Mouse (Mus musculus) T-helper 17 cell (primary cell): Measurements from ENCODE around the gene Muc16.

ENCODE experiments used
- in situ Hi-C, 2 experiments: fragments of 300-600 bp; cut with MboI, MseI; formaldehyde crosslinking; loops; 1 replicate in 1 of 2; 2 replicates in 1 of 2; pipeline ENCODE4 v1.15.1; 2025; ENCODE audit warnings: high pct_unique_total_duplicates in 2 of 2

Muc16 gene

DNA sequence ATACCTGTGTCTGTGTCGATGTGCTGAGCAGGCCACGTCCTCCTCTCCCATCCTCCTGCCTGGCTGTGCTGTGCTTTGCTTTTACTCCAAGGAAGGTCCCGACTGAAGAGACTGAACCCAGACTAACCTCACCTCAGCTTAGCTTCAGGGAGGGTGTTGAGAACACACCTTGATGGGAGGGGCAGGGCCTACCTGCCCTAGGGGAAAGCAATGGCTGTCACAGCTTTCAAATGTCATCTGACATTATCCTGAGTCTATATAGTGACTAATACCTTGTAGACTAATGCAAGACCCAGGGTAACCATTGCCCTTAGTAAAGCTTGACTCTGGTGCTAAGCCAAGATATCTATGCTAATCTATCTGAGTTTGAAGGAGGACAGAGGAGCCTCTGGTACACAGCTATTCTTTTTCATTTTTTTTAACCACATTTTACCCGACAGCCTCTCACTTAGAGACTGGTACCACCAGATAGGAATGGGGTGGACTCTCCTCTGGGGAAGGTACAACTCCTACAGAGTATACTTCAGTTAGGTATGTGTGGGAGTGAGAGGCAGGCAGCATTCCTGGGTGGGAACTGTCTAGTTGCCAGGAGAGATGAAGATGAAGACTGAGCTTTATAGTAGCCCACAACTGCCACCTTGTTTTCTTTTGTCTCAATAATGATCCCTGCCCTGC is at the start of gene Muc16:
TSS of gene Muc16 (minus strand) at position 51 of the 675 bp plus-strand sequence.
- in situ Hi-C loops, result no loop called here

DNA sequence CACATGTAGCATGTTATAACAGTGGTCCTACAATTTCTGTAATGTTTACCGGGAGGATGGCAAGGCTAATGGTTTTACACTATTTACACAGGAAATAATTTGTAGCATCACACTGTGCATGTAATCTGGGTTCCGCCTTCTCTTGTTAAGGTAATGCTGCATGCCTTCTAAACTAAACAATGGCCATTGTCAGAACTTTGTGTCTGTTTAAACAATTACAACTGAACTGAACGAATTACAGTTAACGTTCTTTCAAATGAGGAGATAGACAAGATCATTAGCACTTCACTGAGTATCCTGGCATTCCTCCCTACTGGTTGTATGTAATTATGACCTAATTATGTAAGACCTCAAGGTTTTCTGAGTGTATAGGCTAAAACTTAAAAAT is 48.4 kb upstream of the Muc16 start:
- in situ Hi-C loops, result no loop called here

DNA sequence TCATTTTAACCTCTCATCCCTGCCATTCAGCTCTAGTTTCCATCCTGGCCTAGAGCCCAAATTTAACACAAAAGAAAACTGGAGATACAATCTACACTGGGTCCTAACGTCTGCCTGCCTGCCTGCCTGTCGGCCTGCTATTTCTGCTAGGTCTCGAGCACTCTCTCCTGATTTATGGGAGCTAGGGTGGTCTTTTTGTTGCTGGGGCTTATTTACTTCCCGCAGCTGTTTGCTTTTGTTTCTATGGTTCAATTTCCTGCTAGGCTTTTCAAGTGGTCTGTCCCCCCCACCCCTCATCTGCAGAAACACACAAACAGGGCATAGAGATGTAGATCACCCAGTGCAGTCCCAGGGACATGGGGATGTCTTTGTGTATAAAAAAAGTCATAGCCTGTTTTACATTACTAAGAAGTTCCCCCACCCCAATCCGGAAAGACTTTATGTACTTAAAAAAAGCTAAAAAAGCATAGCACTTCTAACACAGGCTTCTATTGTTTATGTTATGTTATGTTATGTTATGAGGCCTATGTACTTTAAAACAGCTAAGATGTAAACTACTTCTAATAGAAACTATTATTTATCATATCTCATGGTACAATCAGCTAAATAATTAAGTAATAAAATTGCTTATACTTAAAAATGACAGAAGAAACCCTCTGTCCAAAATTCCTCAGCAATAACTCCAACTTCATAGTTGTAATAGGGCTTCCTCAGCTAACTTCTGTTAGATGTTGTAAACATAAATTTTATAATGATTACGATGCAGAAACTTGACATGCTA is 47.8 kb upstream of the Muc16 start:
- in situ Hi-C loops, result no loop called here

DNA sequence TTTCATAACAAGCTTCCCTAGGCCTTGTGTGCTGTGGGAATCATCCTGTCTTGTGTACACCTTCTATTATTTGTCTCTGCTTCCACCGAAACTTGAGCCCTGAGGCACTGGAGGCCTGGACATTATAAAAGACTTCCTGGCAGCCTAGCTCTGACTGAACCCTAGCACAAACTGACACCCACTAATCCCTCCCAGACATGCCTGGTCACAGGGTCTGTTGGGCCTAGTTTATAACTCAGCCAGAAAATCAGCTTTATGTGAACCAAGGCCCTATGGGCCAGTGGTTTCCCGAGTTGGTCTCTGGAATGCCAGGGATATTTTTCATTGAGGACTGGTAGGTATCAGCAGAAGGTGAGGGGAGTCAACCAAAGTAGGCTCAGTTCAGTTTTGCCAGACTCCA is 46.7 kb upstream of the Muc16 start:
- in situ Hi-C loops, result no loop called here

DNA sequence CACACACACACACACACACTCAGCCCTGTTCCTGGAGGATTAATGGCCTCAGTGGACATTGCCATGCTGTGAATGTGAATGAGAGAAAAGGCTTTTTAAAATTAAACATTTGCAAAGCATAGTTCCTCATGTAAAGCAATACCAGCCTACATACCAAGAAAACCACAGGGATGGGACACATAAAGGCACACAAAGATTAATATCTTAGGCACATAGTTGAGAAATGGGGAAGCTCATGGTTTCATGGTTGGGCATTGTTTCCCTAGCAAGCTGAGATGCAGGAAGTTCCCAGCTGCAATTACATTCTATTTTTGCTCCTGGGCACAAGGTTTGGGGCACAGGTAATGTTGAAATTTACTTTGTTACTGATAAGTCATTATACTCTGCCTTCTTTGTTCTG is 31.3 kb upstream of the Muc16 start:
- in situ Hi-C loops, result no loop called here

DNA sequence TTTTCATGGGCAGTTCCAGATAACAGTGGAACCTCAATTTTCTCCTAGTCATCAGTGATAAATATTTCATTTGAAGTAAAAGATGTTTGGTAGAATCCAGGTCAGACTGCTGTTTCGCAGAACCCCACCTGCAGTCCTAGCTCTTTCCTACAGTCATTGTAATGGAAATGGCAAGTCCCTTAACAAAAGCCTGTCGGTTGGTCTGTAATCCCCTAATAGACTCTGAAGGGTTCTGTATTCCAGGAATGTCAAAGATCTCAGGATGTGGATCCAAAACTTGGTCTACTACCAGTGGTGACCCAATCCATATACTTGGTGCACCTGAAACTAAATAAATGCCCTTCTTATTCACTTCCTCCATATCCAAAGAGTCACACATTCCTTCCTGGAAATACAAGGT is 76.0 kb downstream of the Muc16 start:
- in situ Hi-C loops, result no loop called here

DNA sequence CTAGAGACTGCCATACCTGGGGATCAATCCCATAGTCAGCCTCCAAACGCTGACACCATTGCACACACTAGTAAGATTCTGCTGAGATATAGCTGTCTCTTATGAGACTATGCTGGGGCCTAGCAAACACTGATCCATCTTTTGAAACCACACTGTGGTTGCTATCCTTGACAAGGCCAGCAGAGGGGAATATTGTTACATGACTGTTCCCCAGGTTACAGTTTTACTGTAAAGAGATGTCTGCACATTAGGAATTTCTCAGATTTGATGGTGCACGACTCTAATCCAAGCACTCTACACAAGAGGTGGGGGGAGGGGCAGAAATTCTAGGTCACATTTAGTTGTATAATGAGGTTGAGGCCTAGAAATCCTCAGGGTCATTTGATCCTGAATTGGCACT is 166.2 kb downstream of the Muc16 start:
- in situ Hi-C loops, result no loop called here

DNA sequence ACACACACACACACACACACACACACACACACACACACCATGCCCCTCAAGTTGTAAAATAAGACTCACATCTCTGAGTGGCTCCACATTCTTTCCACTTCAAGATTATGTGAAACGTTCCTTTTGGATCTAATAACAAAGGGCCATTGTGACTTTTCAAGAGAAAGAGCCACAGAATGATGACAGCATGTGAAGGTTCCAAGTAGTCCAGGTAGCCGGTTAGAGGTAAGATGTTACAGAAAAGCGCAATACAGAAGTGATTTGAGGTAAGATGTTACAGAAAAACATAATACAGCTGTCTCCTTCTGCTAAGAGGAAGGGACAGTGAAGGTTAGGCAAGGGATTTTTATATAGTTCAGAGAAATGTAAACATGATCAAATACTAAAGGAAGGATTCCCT is 196.2 kb downstream of the Muc16 start, which contains the start of the genes Zfp558 and Mbd3l1:
TSS of gene Zfp558 (minus strand) at position 101 of the 400 bp plus-strand sequence.
TSS of gene Mbd3l1 (plus strand) at position 192 of the 400 bp plus-strand sequence.
- in situ Hi-C loops, result loop anchor here in 1 of 2 experiments (10.0 kb wide), 1 partner anchor 193 kb away; no protein-coding TSS in a partner anchor

DNA sequence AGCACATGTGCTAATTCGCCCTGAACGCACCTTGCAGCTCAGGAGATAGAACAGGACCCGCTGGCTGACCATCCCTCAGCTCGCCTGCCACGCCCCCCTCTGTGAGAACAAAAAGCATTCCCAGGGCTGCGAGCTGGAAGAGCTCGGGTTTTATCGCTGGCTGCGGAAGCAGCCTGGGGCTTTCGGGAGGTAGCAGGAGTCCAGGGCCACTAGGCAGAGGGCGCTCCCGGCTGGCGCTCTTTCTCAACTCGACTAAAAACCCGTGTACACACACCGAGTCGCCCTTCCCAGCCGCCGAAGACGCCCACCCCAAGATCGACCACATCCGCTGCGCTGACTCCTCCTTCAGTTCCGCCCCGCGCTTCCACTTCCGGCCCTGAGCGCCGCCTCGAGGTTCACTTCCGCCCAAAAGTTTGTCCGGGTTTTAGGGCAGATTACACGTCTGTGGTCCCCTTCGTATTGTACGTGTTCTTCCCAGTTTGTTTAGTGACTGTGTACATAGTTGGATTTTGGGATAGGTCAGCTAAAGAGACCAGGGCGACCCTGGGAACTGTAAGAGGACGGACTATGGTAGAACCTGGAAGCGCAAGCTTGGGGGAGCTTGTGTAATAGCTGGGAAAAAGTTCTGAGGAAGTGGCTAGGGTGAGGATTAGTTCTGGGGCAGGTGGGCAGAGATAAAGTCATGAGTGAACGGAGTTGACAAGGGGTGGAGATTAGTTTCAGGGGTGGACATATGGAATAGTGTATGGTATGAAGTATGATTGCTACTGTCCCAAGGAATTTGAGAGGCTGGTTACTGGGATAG is 200.8 kb downstream of the Muc16 start:
- in situ Hi-C loops, result loop anchor here (5.0 to 25.0 kb wide), 3 partner anchors 186 to 1139 kb away; partner anchors contain the start of gene Zfp317 (in 1 of the 2)

DNA sequence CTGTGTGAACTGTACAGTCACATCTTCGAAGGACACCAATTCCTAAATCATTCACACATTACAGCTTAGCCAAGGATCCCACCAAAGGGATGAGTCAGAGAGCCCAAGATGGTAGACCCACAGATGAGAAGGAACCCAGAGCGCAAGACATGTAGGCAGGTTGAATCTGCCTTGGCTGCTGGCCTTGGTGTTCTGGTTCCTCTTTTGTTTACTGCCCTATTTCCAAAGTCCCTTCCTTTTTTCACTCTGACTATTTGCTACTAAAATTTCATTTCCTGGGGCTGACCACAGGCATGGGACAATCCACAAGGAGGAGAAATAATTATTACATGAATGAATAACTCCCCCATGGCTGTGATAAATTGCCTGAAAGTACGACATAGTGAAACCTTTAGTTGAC is 206.3 kb downstream of the Muc16 start:
- in situ Hi-C loops, result loop anchor here in 1 of 2 experiments (25.0 kb wide), 1 partner anchor 1144 kb away; the partner anchor contains the start of gene Zfp317

DNA sequence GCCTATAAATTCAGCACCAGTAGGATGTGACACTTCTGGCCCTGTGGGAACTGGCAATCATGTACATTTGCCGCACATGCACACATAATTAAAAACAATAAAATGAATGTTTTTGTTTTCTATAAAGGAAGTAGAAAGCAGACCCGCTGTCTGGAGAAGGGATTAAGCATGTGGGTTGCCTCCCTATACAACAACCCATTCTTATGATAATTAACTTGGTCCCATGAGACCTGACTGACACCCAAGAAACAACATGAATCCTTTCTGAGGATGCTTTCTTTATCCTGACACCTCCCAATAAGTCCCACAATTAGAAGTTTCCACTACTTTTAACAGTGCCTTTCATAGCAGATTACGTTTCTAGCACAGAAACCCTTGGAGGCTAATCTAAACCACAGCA is 207.0 kb downstream of the Muc16 start:
- in situ Hi-C loops, result loop anchor here in 1 of 2 experiments (25.0 kb wide), 1 partner anchor 1145 kb away; the partner anchor contains the start of gene Zfp317

DNA sequence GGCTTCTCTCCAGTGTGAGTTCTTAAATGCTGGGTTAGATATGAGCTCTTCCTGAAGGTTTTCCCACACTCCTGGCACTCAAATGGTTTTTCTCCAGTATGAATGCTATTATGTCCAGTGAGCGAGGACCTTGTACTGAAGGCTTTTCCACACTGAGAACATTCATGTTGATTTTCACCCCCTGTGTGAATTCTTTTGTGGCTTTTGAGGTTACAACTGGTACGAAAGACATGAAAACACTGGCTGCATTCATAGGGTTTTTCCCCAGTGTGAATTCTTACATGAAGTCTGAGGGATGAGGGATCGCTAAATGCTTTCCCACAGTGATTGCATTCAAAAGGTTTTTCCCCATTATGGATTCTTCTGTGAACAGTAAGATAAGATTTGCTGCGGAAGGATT is 217.8 kb downstream of the Muc16 start:
- in situ Hi-C loops, result loop anchor here in 1 of 2 experiments (25.0 kb wide), 1 partner anchor 1156 kb away; the partner anchor contains the start of gene Zfp317
